In genomic region chr11:118945868-118946267, GRCm38 (mm10) we compare ENCODE assay signal across 28 mouse cellular contexts. TPM values are rescaled to one million over a fixed set of nuclear protein-coding genes. Genes with fewer than 3 reads are reported as not detected.
"Had no signal": no experiment of that assay in that cellular context is flagged by ENCODE, and none has a peak within 500 bp of the region (broad histone marks: within the 10 kb centered on the region; RNA-seq: fewer than 3 reads in every experiment).

No protein-coding gene starts in this region.

- H3K4me3 ChIP-seq: gastrocnemius, adult 2 months; heart, embryonic 13.5 days; heart, embryonic 15.5 days; hindbrain, embryonic 13.5 days; hindbrain, embryonic 15.5 days; kidney, embryonic 15.5 days; layer of hippocampus, adult 2 months; left cerebral cortex, adult 2 months; limb, embryonic 10.5 days; limb, embryonic 12.5 days; liver, embryonic 13.5 days; liver, embryonic 15.5 days had no signal

- H3K4me2 ChIP-seq: heart, embryonic 11.5 days; heart, embryonic 13.5 days; heart, embryonic 15.5 days; hindbrain, embryonic 13.5 days; hindbrain, embryonic 15.5 days; kidney, embryonic 15.5 days; limb, embryonic 12.5 days; liver, embryonic 11.5 days; liver, embryonic 13.5 days; liver, embryonic 15.5 days had no signal

- DNase-seq: gastrocnemius, adult 2 months; gastrocnemius, postnatal 10 days; gastrocnemius, postnatal 25 days; heart, adult 18-20 months; heart, postnatal 14 days; heart, postnatal 36 days; kidney, adult 18-20 months; kidney, postnatal 25 days; kidney, postnatal 4 days; liver; liver, embryonic 13.5 days had no signal

- H3K27ac ChIP-seq: gastrocnemius, adult 2 months; heart, embryonic 13.5 days; heart, embryonic 15.5 days; hindbrain, embryonic 13.5 days; hindbrain, embryonic 15.5 days; hindbrain, postnatal 0 days; kidney, embryonic 15.5 days; kidney, postnatal 0 days; layer of hippocampus, adult 2 months; left cerebral cortex, adult 2 months; limb, embryonic 10.5 days; limb, embryonic 12.5 days; liver, embryonic 13.5 days; liver, embryonic 15.5 days had no signal

- ATAC-seq: hindbrain, postnatal 0 days had no signal

- H3K9ac ChIP-seq: heart, embryonic 13.5 days; heart, embryonic 15.5 days; hindbrain, embryonic 13.5 days; hindbrain, embryonic 15.5 days; kidney, embryonic 15.5 days; limb, embryonic 12.5 days; liver, embryonic 13.5 days; liver, embryonic 15.5 days had no signal

- H3K36me3 ChIP-seq: heart, embryonic 13.5 days; heart, embryonic 15.5 days; hindbrain, embryonic 13.5 days; hindbrain, embryonic 15.5 days; kidney, embryonic 15.5 days; limb, embryonic 10.5 days; limb, embryonic 12.5 days; liver, embryonic 13.5 days; liver, embryonic 15.5 days had no signal

- H3K9me3 ChIP-seq: heart, embryonic 13.5 days; heart, embryonic 15.5 days; hindbrain, embryonic 13.5 days; hindbrain, embryonic 15.5 days; kidney, embryonic 15.5 days; limb, embryonic 10.5 days; limb, embryonic 12.5 days; liver, embryonic 13.5 days; liver, embryonic 15.5 days had no signal

- H3K4me1 ChIP-seq: heart, embryonic 13.5 days; heart, embryonic 15.5 days; kidney, embryonic 15.5 days; limb, embryonic 12.5 days; liver, embryonic 13.5 days; liver, embryonic 15.5 days had no signal

- H3K27me3 ChIP-seq: hindbrain, embryonic 13.5 days; hindbrain, embryonic 15.5 days had no signal

RNA-seq across cellular contexts. Expression of gene Enpp7, which starts 42.1 kb away (rescaled TPM):
- polyA plus RNA-seq: heart, embryonic 11.5 days; heart, embryonic 13.5 days; heart, embryonic 15.5 days; heart, postnatal 0 days; hindbrain, embryonic 11.5 days; hindbrain, embryonic 13.5 days; hindbrain, embryonic 15.5 days; hindbrain, postnatal 0 days; intestine, embryonic 14.5 days; kidney, embryonic 15.5 days; kidney, postnatal 0 days; limb, embryonic 10.5 days; limb, embryonic 12.5 days; liver, embryonic 11.5 days; liver, embryonic 13.5 days; liver, embryonic 15.5 days had no signal
